Mouse (Mus musculus) cerebellum, adult 2 months (tissue): ENCODE results near the gene Zfp174.

ENCODE experiments used
- CTCF ChIP-seq: fragments of 200-500 bp; IDR thresholded peaks from 2 replicates; pipeline ENCODE4 v1.5.1; 2011; ENCODE audit warnings: low read depth, mild to moderate bottlenecking, control low read depth, low read length, moderate library complexity, borderline replicate concordance; ENCODE audit not compliant: insufficient read depth
- POLR2A ChIP-seq: fragments of 200-500 bp; IDR thresholded peaks from 2 replicates; pipeline ENCODE4 v1.6.1; 2011; ENCODE audit warnings: low read length, control low read depth, borderline replicate concordance; ENCODE audit not compliant: insufficient read depth

DNA sequence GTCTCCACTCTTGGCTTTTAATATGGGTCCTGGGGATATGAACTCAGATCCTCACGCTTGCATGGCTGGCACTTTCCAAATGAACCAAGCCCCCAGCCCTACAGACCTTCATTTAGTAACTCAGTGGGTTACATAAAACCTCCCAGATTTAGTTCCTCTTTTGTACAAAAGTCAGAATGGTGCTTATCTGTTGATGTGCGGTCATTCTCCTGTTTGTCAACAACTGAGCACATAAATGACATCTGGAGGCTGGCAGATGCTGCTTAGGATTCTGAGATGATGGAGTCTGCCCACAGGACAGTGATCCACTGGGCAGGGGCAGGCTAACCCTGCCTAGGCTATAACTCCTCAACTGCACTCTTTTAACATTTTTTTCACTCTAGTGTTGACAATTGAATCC, 17.3 kb upstream of the Zfp174 start:
- TF ChIP-seq CTCF = no peak
- TF ChIP-seq POLR2A = no peak
